Mouse (Mus musculus) layer of hippocampus, postnatal 10 days (tissue): ENCODE data around the gene Col4a4. TPM values are rescaled to one million over a fixed set of nuclear protein-coding genes. Genes with fewer than 3 reads are reported as not detected.

Experiments
- DNase-seq, 2 experiments: peaks; one replicate each; pipeline ENCODE4 v3.0.0; 2021; ENCODE audit warnings: low spot score in 2 of 2
- total RNA-seq, 2 experiments: library from RNA; stranded (reverse); gene quantifications; 2 replicates each; pipeline ENCODE4 v1.2.3; 2021

Col4a4 gene
- total RNA-seq, 2 experiments from 2014 or later: 0.65 to 0.89 TPM

DNA sequence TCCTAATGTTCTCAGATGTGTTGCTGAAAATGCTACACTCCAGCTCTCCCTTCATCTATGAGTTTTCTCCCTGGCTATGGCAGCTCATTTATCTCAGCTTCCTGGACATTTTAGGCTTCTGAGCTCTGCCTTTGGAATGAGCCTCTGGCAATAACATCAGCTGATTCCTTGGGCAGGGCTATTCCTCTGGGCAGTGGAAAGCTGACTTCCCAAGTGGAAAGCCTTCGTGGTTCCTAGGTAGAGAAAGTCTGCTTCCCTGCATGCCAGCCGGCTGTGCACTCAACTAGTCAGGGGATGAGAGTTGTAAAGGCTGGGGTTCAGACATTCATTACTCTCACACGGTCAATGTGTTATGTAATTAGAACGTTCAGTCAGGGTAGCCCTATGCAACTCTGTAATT is 8.3 kb downstream of the Col4a4 start:
- no peak for DNase-seq

DNA sequence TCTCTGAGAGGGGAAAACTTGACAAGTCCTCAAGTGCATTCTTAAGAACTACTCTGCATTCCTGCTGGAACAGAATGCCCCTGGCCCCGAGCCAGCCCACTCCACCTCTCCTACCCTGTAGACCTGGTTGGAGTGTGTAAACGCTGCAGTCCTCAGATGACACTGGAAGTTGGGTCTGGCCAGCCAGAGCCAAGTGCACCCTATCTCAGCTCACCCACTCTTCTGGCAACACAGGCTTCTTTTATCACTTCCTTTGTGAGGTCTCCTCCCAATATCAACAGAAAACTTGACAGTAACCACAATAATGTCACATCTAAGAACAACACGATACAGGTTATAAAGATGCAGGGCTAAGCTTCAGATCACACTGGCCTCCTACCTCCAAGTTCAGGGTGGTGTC is 8.7 kb downstream of the Col4a4 start:
- no peak for DNase-seq

- DNase-seq: no peak
Observed at GRCm38 (mm10) chr1:82577339-82577738, 9.3 kb downstream of the Col4a4 start.

- no peak for DNase-seq
Observed at GRCm38 (mm10) chr1:82576182-82576581, 10.5 kb downstream of the Col4a4 start.

DNA sequence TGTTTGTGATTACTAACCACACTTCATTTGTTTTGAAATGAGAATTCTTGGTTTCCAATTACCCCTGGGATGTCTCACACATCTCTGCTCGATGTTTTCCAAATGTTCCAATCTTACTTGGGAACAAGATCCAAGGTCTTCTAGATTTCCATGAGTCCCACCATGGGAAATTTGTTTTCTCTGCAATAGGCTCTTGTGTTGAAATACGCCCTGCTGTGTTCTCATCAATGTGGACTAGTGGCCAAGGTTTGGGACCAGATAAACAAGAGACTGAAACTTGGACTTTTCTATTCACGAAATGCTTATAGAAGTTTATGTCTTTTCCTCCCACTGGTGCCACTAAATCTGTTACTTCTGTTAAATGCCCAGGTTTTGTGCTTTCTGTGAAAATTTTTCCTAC is 11.0 kb downstream of the Col4a4 start:
- DNase-seq: no peak

GRCm38 (mm10) chr1:82571758-82572157 is 14.9 kb downstream of the Col4a4 start:
- no peak for DNase-seq

GRCm38 (mm10) chr1:82569405-82569804 is 17.2 kb downstream of the Col4a4 start:
- DNase-seq: no peak

GRCm38 (mm10) chr1:82560223-82560622 is 26.4 kb downstream of the Col4a4 start:
- no peak for DNase-seq

DNA sequence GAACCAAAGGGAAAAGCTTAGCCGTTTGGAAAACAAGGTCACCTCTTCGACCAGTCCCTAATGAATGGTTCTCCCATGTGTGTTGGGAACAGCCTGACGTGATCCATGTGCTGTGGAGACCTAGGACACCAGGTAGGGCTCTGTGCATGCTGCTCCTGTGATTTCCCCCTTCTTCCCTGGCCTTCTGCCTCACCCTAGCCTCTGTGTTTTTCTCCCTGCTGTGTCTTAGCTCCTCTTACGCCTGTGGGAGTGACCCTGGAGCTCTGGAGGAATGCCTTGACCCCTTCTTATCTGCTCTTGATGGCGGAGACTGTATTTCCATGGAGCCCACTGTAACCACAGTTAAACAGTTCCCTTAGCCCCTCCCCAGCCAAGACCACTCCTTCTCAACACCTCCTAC is 31.8 kb downstream of the Col4a4 start:
- no peak for DNase-seq

- DNase-seq: peak; percentile 25 to 32
Observed at GRCm38 (mm10) chr1:82554443-82554850, 32.2 kb downstream of the Col4a4 start.

DNA sequence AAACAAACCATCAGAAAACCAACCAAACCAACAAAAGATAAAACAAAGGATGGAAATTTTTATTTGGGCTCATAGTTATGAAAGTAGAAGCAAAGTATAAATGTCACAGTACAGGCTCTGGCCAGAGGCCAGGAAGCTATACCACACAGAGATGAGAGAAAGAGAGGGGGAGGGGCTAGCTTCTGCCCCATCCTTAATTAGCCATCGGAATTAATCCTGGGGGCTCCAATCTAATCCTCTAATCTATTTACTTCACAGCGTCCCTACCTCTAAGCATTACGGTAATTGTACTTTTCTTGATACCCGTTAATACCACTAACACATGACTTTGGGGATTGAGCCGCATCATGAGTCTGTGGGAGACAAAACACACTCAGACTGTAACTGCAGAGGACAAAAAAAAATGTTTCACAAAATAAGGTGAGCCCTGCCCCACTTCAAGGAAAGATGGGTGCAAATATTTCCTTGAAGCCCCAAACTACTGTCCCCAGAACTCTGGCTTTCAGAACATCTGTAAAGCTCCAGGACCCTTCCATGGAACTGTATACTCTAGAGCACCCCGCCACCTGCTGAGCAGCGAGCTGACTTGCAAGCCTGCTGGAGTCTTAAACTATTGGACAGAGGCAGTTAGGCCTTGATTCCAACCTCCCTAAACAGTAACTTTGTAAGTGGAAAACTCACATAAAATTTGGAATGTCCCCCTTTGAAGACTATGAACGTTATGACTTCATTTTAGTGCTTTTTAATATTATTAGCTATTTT is 41.3 kb downstream of the Col4a4 start:
- no peak for DNase-seq

DNA sequence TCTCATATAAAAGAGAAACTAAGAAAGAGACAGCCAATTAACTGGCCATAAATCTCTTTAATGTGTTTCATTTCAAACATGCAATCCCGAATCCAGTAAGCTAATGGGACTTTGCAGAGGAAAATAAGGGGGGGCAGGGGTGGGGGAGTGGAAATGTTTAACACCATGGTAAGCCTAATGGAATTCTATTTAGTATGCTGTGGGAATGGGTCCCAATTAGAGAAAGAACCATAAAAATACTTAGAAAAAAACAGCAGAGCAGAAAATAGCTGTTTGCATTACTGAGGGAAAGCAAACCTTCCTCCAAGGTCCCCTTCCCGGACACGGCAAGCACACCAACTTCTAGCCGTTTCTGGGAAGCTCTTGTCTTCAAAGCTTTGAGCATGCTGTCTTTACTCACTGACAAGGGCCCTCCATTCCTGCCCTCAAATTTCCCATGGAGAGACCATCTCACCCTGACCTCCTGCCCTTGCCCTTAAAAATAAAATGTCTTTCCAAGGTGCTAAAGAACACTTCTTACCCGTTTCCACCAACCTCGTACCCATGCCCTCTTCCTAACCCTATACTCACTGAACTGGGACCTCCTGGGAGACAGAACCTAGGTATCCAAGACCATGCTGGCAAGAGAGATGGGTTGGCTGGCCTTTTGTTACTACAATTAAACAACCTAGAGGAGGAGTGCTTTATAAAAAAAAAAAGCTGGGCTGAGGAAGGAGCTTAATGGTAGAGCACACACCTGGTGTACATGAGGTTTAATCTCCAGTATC is 42.0 kb downstream of the Col4a4 start:
- DNase-seq: no peak

DNA sequence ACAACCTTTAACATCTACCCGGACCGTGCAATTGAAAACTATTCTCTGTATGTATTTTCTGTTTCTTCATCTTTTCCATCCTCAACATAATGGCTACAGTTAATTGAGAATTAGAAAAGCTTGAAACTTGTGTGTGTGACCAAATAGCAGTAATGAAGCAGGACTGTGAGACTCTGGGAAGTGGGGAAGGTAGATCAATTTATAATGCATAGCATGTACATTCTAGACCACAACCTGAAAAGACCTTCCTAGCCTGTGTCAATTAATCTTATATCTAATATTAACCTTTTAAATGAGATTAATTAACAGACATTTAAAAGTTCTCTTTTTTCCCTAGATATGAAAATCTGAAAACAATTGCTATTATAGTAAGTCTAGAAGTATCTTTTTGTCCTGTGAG is 42.7 kb downstream of the Col4a4 start:
- DNase-seq: no peak

DNA sequence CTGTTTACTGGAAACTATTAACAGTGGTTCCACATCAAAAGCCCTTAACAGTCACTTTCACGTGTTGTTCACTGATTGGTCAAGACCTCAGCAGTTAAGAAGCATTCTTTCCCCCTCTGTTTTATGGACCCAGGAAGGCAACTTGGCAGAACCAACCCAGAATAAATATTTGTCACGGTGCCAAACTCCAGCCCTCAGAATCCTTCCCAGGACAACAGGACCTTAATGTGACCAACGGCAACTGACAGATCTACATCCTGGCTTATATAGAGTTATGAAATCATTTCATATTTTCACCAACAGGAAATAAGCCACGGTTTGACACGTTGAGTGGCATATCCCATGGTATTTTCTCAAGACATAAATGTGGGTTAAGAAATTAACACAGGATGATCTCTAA is 46.6 kb downstream of the Col4a4 start:
- no peak for DNase-seq

GRCm38 (mm10) chr1:82537848-82538247 is 48.8 kb downstream of the Col4a4 start:
- DNase-seq: no peak

- DNase-seq: no peak
Observed at GRCm38 (mm10) chr1:82536515-82537174, 50.0 kb downstream of the Col4a4 start.

DNA sequence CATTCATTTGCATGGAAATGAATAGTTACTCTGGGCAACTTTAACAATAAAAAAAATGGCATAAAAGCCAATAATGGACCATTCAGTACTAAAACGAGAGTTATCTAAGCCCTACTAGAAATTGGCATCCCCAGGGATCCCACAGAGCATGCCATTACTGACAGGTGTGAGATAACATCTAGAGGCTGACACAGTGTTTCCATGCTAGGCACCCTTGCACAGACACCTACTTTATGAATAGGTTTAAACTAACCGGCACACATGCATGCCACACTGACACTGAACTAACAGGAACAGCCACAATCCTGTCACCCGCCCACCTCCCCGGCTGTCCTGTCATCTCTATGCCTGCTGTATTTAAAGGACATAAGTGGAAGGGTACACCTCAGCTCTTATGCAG is 58.7 kb downstream of the Col4a4 start:
- DNase-seq: no peak

GRCm38 (mm10) chr1:82491954-82492353 is 94.7 kb downstream of the Col4a4 start:
- no peak for DNase-seq

GRCm38 (mm10) chr1:82486371-82486770 is 100.3 kb downstream of the Col4a4 start:
- no peak for DNase-seq

DNA sequence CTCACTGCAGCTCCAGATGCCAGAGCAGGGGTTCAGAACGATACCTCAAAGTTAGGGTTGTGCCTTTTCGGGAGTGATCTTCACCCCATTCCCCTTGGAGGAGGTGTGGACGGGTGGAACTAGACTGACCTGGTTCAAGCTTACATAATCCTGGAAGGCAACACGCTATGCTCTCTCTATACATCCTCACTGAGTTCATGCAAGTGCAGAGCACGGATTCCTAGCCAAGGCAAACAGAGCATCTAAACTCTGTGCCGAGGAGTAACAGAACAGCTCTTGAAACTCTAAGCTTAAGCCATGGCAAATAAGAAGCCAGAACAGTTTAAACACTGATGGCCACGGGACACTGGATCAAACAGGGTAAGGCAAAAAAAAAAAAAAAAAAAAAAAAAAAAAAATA is 104.3 kb downstream of the Col4a4 start:
- DNase-seq: no peak

- no peak for DNase-seq
Observed at GRCm38 (mm10) chr1:82479696-82480487, 106.8 kb downstream of the Col4a4 start.
